Mouse (Mus musculus): Measurements from ENCODE around the gene Tssk6. TPM values are rescaled to one million over a fixed set of nuclear protein-coding genes. Genes with fewer than 3 reads are reported as not detected.

Gene Tssk6
- polyA plus RNA-seq, 1 experiment from 2014 or later, result 5.2 TPM

DNA sequence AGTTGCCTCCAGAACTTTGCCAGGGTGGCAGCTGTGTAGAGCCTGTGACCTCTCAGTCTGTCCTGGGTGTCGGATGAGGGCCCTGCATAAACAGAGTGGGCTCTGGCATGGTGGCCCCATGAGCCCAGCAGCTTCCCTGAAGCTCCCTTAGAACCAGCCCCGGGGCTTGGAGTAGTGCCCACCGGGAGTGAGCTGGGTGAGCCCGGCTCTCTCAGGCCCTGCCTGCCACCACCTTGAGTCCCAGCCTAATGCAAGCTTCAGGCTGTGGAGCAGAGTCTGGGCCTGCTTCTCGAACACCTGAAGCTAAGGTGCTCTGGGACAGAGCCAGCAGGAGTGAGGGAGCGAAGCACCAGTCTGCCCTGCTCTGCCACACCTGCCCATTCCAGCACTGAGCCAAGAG lies 31.1 kb upstream of the Tssk6 start:
- Histone ChIP-seq H3K27me3 (ENCODE audit: control insufficient read depth, insufficient read depth, low read length) (no peaks in the 10 kb centered on the region), H3K4me2 (ENCODE audit: low read depth, low read length, severe bottlenecking) (no peak overlapping the region), H3K4me1 (replicated peaks; ENCODE audit: control insufficient read depth, insufficient read depth, low read length) (no peaks in the 10 kb centered on the region), H3K27ac (ENCODE audit: low read depth, low read length) (no peak overlapping the region), H3K9me3 (ENCODE audit: control insufficient read depth, low read length) (no peaks in the 10 kb centered on the region), H3K4me3 (ENCODE audit: low read depth, low read length) (no peak overlapping the region), H3K9ac (ENCODE audit: low read length) (no peak overlapping the region), H3K36me3 (ENCODE audit: control insufficient read depth, insufficient read depth, low read length) (no peaks in the 10 kb centered on the region)
- DNase-seq (ENCODE audit: low spot score) (no peak), ATAC-seq (replicated peaks; ENCODE audit: low FRiP score) (no peak)
- WGBS, result 92% methylated on average over 6 of the region's 6 CpGs

DNA sequence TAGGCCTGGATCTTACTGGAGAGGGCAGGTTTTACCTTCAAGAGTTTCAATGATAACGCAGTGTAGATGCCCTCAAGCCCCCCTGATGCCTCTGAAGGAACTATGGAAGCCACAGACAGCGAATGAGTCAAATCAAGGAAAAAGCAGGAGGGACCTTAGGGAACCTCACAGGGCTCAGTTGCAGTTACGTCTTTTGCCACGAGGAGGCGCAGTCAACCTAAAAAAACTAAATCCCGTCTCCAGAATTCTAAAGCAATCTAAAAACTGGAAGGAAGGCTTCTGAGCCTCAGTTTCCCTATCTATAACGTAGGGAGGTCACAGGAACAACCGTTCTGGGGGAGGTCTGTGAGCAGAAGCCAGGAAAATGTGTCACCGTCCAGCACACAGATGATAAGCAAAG lies 27.8 kb upstream of the Tssk6 start:
- Histone ChIP-seq H3K4me3 (ENCODE audit: low read depth, low read length) (no peak overlapping the region), H3K27ac (ENCODE audit: low read depth, low read length) (no peak overlapping the region), H3K36me3 (ENCODE audit: control insufficient read depth, insufficient read depth, low read length) (no peaks in the 10 kb centered on the region), H3K4me2 (ENCODE audit: low read depth, low read length, severe bottlenecking) (no peak overlapping the region), H3K9me3 (ENCODE audit: control insufficient read depth, low read length) (no peaks in the 10 kb centered on the region), H3K4me1 (replicated peaks; ENCODE audit: control insufficient read depth, insufficient read depth, low read length) (no peaks in the 10 kb centered on the region), H3K27me3 (ENCODE audit: control insufficient read depth, insufficient read depth, low read length) (peaks cover under 1% of the 10 kb centered on the region), H3K9ac (ENCODE audit: low read length) (no peak overlapping the region)
- peak; percentile 77 for DNase-seq (ENCODE audit: low spot score)
- 12% methylated on average over 9 of the region's 9 CpGs for WGBS
- no peak for ATAC-seq (replicated peaks; ENCODE audit: low FRiP score)

DNA sequence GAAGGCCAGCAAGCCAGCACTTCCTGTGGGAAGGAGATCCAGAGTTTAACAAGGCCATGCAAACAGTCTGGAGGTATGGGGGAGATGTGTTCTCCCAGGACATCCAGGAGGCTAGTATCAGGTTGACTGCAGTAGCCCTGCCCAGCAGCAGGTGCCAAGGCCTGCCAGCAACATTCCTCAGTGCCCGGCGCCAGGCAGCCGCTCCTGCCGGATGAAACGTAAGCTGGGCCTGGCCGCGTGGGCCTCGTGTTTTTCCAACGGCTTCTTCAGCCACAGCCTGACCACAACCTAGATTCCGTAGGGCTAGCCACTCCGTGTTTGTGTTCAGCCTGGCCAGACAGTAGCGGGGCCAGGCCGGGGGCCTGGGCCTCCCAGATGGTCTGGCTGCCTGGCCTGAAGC lies 27.3 kb upstream of the Tssk6 start:
- Histone ChIP-seq H3K4me3 (ENCODE audit: low read depth, low read length) (no peak overlapping the region), H3K36me3 (ENCODE audit: control insufficient read depth, insufficient read depth, low read length) (no peaks in the 10 kb centered on the region), H3K9me3 (ENCODE audit: control insufficient read depth, low read length) (no peaks in the 10 kb centered on the region), H3K4me1 (replicated peaks; ENCODE audit: control insufficient read depth, insufficient read depth, low read length) (no peaks in the 10 kb centered on the region), H3K9ac (ENCODE audit: low read length) (no peak overlapping the region), H3K27ac (ENCODE audit: low read depth, low read length) (no peak overlapping the region), H3K4me2 (ENCODE audit: low read depth, low read length, severe bottlenecking) (no peak overlapping the region), H3K27me3 (ENCODE audit: control insufficient read depth, insufficient read depth, low read length) (peaks cover 5% of the 10 kb centered on the region)
- DNase-seq (ENCODE audit: low spot score), result no peak
- ATAC-seq (replicated peaks; ENCODE audit: low FRiP score), result no peak
- 92% methylated on average over 13 of the region's 13 CpGs for WGBS

DNA sequence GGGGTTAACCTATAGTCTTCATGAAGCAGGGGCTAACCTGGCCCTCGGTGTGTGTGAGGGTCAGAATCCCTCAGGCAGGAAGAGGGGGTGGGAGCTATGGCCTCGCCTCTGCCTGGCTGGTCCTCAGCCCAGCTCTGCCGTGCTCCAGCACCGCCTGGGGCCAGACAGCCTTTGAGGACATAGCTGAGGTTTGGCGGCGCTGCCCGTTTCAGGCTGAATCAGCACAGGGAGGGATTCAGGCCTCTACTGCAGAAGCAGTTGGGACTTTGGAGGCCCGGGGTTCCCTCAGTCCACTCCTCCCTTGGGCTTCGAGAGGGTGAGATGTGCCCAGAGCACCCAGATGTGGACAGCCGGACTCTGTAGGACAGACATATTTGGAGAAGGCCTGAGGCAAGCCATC lies 25.9 kb upstream of the Tssk6 start:
- H3K9ac ChIP-seq (ENCODE audit: low read length), result no peak overlapping the region
- ATAC-seq (replicated peaks; ENCODE audit: low FRiP score), result no peak
- H3K4me1 ChIP-seq (replicated peaks; ENCODE audit: control insufficient read depth, insufficient read depth, low read length), result 0 out of 2 replicates have a peak, but pooled peaks cover under 1% of the 10 kb centered on the region
- no peaks in the 10 kb centered on the region for H3K9me3 ChIP-seq (ENCODE audit: control insufficient read depth, low read length)
- H3K4me2 ChIP-seq (ENCODE audit: low read depth, low read length, severe bottlenecking), result no peak overlapping the region
- no peak overlapping the region for H3K27ac ChIP-seq (ENCODE audit: low read depth, low read length)
- WGBS, result 43% methylated on average over 10 of the region's 10 CpGs
- H3K36me3 ChIP-seq (ENCODE audit: control insufficient read depth, insufficient read depth, low read length), result no peaks in the 10 kb centered on the region
- no peak overlapping the region for H3K4me3 ChIP-seq (ENCODE audit: low read depth, low read length)
- H3K27me3 ChIP-seq (ENCODE audit: control insufficient read depth, insufficient read depth, low read length), result peaks cover 20% of the 10 kb centered on the region
- no peak for DNase-seq (ENCODE audit: low spot score)

DNA sequence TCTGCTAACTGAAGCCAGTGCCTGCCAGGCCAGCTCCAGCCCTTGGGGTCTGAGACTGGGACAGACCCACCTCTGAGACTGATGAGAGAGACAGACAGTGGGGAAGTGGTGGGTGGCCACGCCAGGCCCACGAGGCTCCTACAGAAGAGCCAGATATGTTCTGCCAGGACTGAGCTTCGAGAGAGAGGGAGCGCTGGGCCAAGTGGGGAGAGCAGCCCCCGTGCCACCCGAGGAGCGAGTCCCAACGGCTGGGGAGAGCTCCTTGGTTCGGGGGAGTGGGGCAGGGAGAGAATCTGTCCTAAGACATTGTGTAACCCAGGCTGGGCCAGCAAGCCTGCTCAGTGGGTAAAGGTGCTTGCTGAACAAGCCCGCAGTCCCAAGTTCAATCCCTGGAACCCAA lies 25.0 kb upstream of the Tssk6 start:
- H3K36me3 ChIP-seq (ENCODE audit: control insufficient read depth, insufficient read depth, low read length), result no peaks in the 10 kb centered on the region
- no peak overlapping the region for H3K9ac ChIP-seq (ENCODE audit: low read length)
- WGBS, result 74% methylated on average over 10 of the region's 10 CpGs
- H3K9me3 ChIP-seq (ENCODE audit: control insufficient read depth, low read length), result no peaks in the 10 kb centered on the region
- no peak overlapping the region for H3K4me3 ChIP-seq (ENCODE audit: low read depth, low read length)
- H3K27me3 ChIP-seq (ENCODE audit: control insufficient read depth, insufficient read depth, low read length), result peaks cover 28% of the 10 kb centered on the region
- no peak for ATAC-seq (replicated peaks; ENCODE audit: low FRiP score)
- no peak overlapping the region for H3K4me2 ChIP-seq (ENCODE audit: low read depth, low read length, severe bottlenecking)
- H3K27ac ChIP-seq (ENCODE audit: low read depth, low read length), result no peak overlapping the region
- H3K4me1 ChIP-seq (replicated peaks; ENCODE audit: control insufficient read depth, insufficient read depth, low read length), result peaks cover 7% of the 10 kb centered on the region; the same call in 1 of the 2 replicates
- DNase-seq (ENCODE audit: low spot score), result no peak

DNA sequence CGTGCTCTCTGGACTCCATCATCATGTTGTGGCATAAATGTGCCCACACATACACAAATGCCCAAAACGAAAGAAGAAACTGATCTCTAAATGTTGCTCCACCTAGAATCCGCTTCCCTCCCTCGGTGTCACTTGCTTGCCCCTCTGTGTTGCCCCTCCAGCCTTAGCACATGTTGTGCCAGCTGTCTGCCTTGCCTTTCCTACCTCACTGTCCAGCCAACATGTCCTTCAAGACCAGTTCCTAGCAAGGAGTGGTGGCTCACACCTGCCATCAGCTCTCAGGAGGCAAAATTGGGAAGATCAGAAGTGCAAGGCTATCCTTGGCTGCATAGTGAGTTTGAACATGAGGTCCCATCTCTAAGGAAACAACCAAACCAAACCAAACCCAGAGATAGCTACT lies 24.6 kb upstream of the Tssk6 start:
- no peaks in the 10 kb centered on the region for H3K36me3 ChIP-seq (ENCODE audit: control insufficient read depth, insufficient read depth, low read length)
- WGBS, result 85% methylated on average over 4 of the region's 4 CpGs
- no peak overlapping the region for H3K4me2 ChIP-seq (ENCODE audit: low read depth, low read length, severe bottlenecking)
- H3K27me3 ChIP-seq (ENCODE audit: control insufficient read depth, insufficient read depth, low read length), result peaks cover 33% of the 10 kb centered on the region
- peaks cover 10% of the 10 kb centered on the region; the same call in 1 of the 2 replicates for H3K4me1 ChIP-seq (replicated peaks; ENCODE audit: control insufficient read depth, insufficient read depth, low read length)
- ATAC-seq (replicated peaks; ENCODE audit: low FRiP score), result no peak
- no peaks in the 10 kb centered on the region for H3K9me3 ChIP-seq (ENCODE audit: control insufficient read depth, low read length)
- DNase-seq (ENCODE audit: low spot score), result no peak
- no peak overlapping the region for H3K4me3 ChIP-seq (ENCODE audit: low read depth, low read length)
- H3K27ac ChIP-seq (ENCODE audit: low read depth, low read length), result no peak overlapping the region
- no peak overlapping the region for H3K9ac ChIP-seq (ENCODE audit: low read length)

DNA sequence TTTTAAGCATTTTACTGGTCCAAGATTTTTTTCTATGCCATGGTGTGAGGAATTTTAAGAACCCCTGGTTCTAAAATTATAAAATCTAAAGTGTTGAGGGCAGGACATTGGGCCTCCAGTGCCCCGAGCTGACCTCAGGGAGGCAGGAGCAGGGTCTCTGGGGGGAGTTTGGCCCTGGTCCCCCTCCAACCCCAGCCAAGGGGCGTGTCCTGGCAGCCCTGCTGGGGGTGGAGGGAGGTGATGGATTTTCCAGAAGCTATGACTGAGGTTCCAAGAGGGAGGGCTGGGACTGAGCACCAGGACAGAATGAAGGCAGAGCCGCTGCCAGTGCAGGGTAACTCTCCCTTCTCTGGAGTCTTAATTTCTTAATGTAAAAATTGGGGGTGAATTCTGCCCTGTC lies 24.0 kb upstream of the Tssk6 start:
- peaks cover 12% of the 10 kb centered on the region; the same call in 1 of the 2 replicates for H3K4me1 ChIP-seq (replicated peaks; ENCODE audit: control insufficient read depth, insufficient read depth, low read length)
- H3K4me2 ChIP-seq (ENCODE audit: low read depth, low read length, severe bottlenecking), result no peak overlapping the region
- no peaks in the 10 kb centered on the region for H3K36me3 ChIP-seq (ENCODE audit: control insufficient read depth, insufficient read depth, low read length)
- peaks cover 39% of the 10 kb centered on the region for H3K27me3 ChIP-seq (ENCODE audit: control insufficient read depth, insufficient read depth, low read length)
- DNase-seq (ENCODE audit: low spot score), result no peak
- no peak overlapping the region for H3K4me3 ChIP-seq (ENCODE audit: low read depth, low read length)
- WGBS, result 66% methylated on average over 3 of the region's 3 CpGs
- ATAC-seq (replicated peaks; ENCODE audit: low FRiP score), result no peak
- H3K27ac ChIP-seq (ENCODE audit: low read depth, low read length), result no peak overlapping the region
- no peaks in the 10 kb centered on the region for H3K9me3 ChIP-seq (ENCODE audit: control insufficient read depth, low read length)
- no peak overlapping the region for H3K9ac ChIP-seq (ENCODE audit: low read length)

DNA sequence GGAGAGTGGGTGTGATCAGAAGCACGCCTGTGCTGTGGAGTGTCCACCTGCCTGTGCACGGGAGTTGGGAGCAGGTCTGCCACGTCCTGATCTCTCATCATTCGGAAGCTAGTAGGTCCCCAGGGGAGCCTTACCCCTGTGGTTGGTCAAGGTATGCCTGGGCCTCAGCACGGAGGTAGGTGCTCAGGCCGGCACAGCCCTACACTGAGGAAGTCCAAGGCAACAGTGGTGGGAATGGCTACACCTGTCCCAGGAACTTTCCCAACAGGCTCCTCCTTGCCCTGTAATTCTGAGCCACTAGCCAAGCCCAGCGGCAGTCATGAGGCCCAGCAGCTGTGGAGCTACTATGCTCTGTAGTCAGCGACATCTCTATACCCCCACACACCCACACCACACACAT lies 22.3 kb upstream of the Tssk6 start:
- DNase-seq (ENCODE audit: low spot score) (no peak), ATAC-seq (replicated peaks; ENCODE audit: low FRiP score) (no peak)
- H3K4me1 ChIP-seq (replicated peaks; ENCODE audit: control insufficient read depth, insufficient read depth, low read length), result peaks cover 12% of the 10 kb centered on the region; the same call in 1 of the 2 replicates
- no peak overlapping the region for H3K27ac ChIP-seq (ENCODE audit: low read depth, low read length)
- H3K9ac ChIP-seq (ENCODE audit: low read length), result no peak overlapping the region
- H3K36me3 ChIP-seq (ENCODE audit: control insufficient read depth, insufficient read depth, low read length), result no peaks in the 10 kb centered on the region
- H3K27me3 ChIP-seq (ENCODE audit: control insufficient read depth, insufficient read depth, low read length), result peaks cover 56% of the 10 kb centered on the region
- no peaks in the 10 kb centered on the region for H3K9me3 ChIP-seq (ENCODE audit: control insufficient read depth, low read length)
- H3K4me3 ChIP-seq (ENCODE audit: low read depth, low read length), result no peak overlapping the region
- WGBS, result 68% methylated on average over 8 of the region's 8 CpGs
- no peak overlapping the region for H3K4me2 ChIP-seq (ENCODE audit: low read depth, low read length, severe bottlenecking)

DNA sequence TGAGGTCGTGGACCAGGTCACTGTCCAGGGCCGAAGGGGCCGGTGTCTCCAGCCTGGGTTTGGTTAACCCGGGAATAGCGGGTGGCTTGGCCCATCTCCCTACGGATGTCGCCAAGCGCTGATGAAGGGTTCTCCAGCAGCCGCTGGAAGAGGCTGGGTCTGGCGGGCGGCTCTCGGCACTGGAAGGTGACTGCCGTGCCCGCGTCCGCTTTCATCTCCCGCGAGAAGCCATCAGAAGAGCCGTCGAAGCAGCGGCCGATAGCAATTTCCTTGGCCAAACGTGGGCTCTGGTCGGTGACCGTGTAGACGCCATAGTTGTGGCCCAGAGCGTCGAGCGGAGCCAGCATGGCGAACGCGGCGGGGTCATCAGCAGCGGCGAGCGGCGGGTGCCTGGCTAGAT lies 21.1 kb upstream of the Tssk6 start:
- H3K9me3 ChIP-seq (ENCODE audit: control insufficient read depth, low read length), result no peaks in the 10 kb centered on the region
- no peak overlapping the region for H3K9ac ChIP-seq (ENCODE audit: low read length)
- DNase-seq (ENCODE audit: low spot score), result peak; percentile 56
- H3K36me3 ChIP-seq (ENCODE audit: control insufficient read depth, insufficient read depth, low read length), result no peaks in the 10 kb centered on the region
- no peak for ATAC-seq (replicated peaks; ENCODE audit: low FRiP score)
- 15% methylated on average over 35 of the region's 37 CpGs for WGBS
- peaks cover 67% of the 10 kb centered on the region for H3K27me3 ChIP-seq (ENCODE audit: control insufficient read depth, insufficient read depth, low read length)
- H3K4me1 ChIP-seq (replicated peaks; ENCODE audit: control insufficient read depth, insufficient read depth, low read length), result peaks cover 14% of the 10 kb centered on the region; the same call in 1 of the 2 replicates
- no peak overlapping the region for H3K27ac ChIP-seq (ENCODE audit: low read depth, low read length)
- H3K4me3 ChIP-seq (ENCODE audit: low read depth, low read length), result 0 out of 2 replicates have a peak overlapping the region, but pooled peaks have one; percentile 32
- 0 out of 2 replicates have a peak overlapping the region, but pooled peaks have one; percentile 11 for H3K4me2 ChIP-seq (ENCODE audit: low read depth, low read length, severe bottlenecking)

Measured in forebrain, embryonic 11.5 days (tissue).